Mouse (Mus musculus) v-Abl transformed pro-B cells (cell line): Measurements from ENCODE around the gene Olfr1029.
"Not testable (repeated sequence)": the region's sequence is repeated elsewhere in the genome, so short reads cannot be mapped to it uniquely, and the experiment has no call there.

Experiments
- in situ Hi-C, 2 experiments: fragments of 400-800 bp; cut with MboI; formaldehyde crosslinking; loops; one replicate each; pipeline ENCODE4 v1.15.1; 2025; ENCODE audit not compliant: unreplicated experiment in 2 of 2

The Olfr1029 gene

GRCm38 (mm10) chr2:85973595-85973994 lies at the start of gene Olfr1029:
TSS of gene Olfr1029 (plus strand) at chr2:85973895.
- in situ Hi-C loops = no loop called here

GRCm38 (mm10) chr2:85950137-85950536 lies 23.6 kb upstream of the Olfr1029 start, which contains the start of gene Olfr1028:
TSS of gene Olfr1028 (plus strand) at chr2:85950437.
- in situ Hi-C loops = no loop called here

- in situ Hi-C loops = no loop called here
Measured at GRCm38 (mm10) chr2:85978976-85979375, 5.3 kb downstream of the Olfr1029 start, which contains the start of gene Olfr1030. TSS of gene Olfr1030 (plus strand) at chr2:85979276.

GRCm38 (mm10) chr2:85990004-85990403 lies 16.3 kb downstream of the Olfr1029 start, which contains the start of gene Olfr1031:
TSS of gene Olfr1031 (plus strand) at chr2:85990304.
- in situ Hi-C loops = no loop called here

GRCm38 (mm10) chr2:86005240-86005639 lies 31.5 kb downstream of the Olfr1029 start, which contains the start of gene Olfr1032:
TSS of gene Olfr1032 (plus strand) at chr2:86005540.
- in situ Hi-C loops = no loop called here

- in situ Hi-C loops = not testable (repeated sequence)
Measured at GRCm38 (mm10) chr2:86020406-86020805, 46.7 kb downstream of the Olfr1029 start, which contains the start of gene Olfr1033. TSS of gene Olfr1033 (plus strand) at chr2:86020633.

- in situ Hi-C loops = not testable (repeated sequence)
Measured at GRCm38 (mm10) chr2:86021518-86021917, 47.8 kb downstream of the Olfr1029 start.
